Mouse (Mus musculus) intestine, embryonic 14.5 days (tissue): Measurements from ENCODE around the gene Clp1. TPM values are rescaled to one million over a fixed set of nuclear protein-coding genes. Genes with fewer than 3 reads are reported as not detected.

Source experiments
- ATAC-seq: fragments of 200-750 bp; cut with Nextera tagmentation; replicated peaks from 2 replicates; pipeline ENCODE4 v1.8.0; 2017; ENCODE audit warnings: low read depth, moderate number of reproducible peaks, moderate TSS enrichment, moderate library complexity; ENCODE audit not compliant: low FRiP score, low TSS enrichment
- DNase-seq: peaks from one replicate; pipeline ENCODE4 v3.0.0-alpha.2; 2018; ENCODE audit warnings: low spot score
- H3K27ac ChIP-seq: fragments of 300-500 bp; sonication (generic); 2 replicates; pipeline ENCODE4 v1.5.1; 2014; ENCODE audit warnings: low read depth, mild to moderate bottlenecking, control low read depth
- H3K27me3 ChIP-seq: fragments of 300-500 bp; sonication (generic); replicated peaks from 2 replicates; pipeline ENCODE4 v1.6.1; 2014; ENCODE audit warnings: low read length, control low read depth; ENCODE audit not compliant: control insufficient read depth, insufficient read depth
- H3K36me3 ChIP-seq: fragments of 300-500 bp; sonication (generic); 2 replicates; pipeline ENCODE4 v1.6.1; 2014; ENCODE audit warnings: low read length, control low read depth; ENCODE audit not compliant: control insufficient read depth, insufficient read depth
- H3K4me1 ChIP-seq: fragments of 300-500 bp; sonication (generic); replicated peaks from 2 replicates; pipeline ENCODE4 v1.6.1; 2014; ENCODE audit warnings: low read length, control low read depth, mixed read lengths; ENCODE audit not compliant: control insufficient read depth, insufficient read depth
- H3K4me2 ChIP-seq: fragments of 300-500 bp; sonication (generic); 2 replicates; pipeline ENCODE4 v1.6.1; 2014; ENCODE audit warnings: low read length
- H3K4me3 ChIP-seq: fragments of 300-500 bp; sonication (generic); 2 replicates; pipeline ENCODE4 v1.5.1; 2014; ENCODE audit warnings: low read depth, low read length, control low read depth, mixed read lengths
- H3K9ac ChIP-seq: fragments of 300-500 bp; sonication (generic); 2 replicates; pipeline ENCODE4 v1.6.1; 2014; ENCODE audit warnings: mild to moderate bottlenecking, low read length
- H3K9me3 ChIP-seq: fragments of 300-500 bp; sonication (generic); 2 replicates; pipeline ENCODE4 v1.6.1; 2016; ENCODE audit warnings: low read length, control low read depth; ENCODE audit not compliant: control insufficient read depth
- WGBS: fragments of 180-500 bp; shearing (Covaris S2); extraction: QIAGEN DNeasy Blood & Tissue Kit; methylation state at CpG from one replicate; pipeline ENCODE4 v1.1.7; 2014; 5-methylcytosine and 5-hydroxymethylcytosine counted together
- polyA plus RNA-seq: library from polyadenylated mRNA; unstranded; fragments of >200 nt; fragmentation: Nextera tagmentation; extraction: Ambion mirVana; gene quantifications from 2 replicates; pipeline ENCODE4 v1.2.1, GENCODE M21; 2014

Clp1 gene
- polyA plus RNA-seq, 1 experiment from 2014 or later: 25.7 TPM

- no peaks in the 10 kb centered on the region for H3K9me3 ChIP-seq
- H3K4me1 ChIP-seq: no peaks in the 10 kb centered on the region
- no peak overlapping the region for H3K4me2 ChIP-seq
- no peak overlapping the region for H3K4me3 ChIP-seq
- H3K9ac ChIP-seq: no peak overlapping the region
- H3K27ac ChIP-seq: no peak overlapping the region
- DNase-seq (no peak), ATAC-seq (no peak)
- 0 out of 2 replicates have a peak, but pooled peaks cover 5% of the 10 kb centered on the region for H3K36me3 ChIP-seq
- no peaks in the 10 kb centered on the region for H3K27me3 ChIP-seq
- 91% methylated on average over 1 of the region's 1 CpGs for WGBS
These were observed 34.7 kb upstream of the Clp1 start for GRCm38 (mm10) chr2:84761840-84762239.

- no peaks in the 10 kb centered on the region for H3K9me3 ChIP-seq
- H3K27ac ChIP-seq: no peak overlapping the region
- WGBS: 80% methylated on average over 3 of the region's 3 CpGs
- H3K27me3 ChIP-seq: no peaks in the 10 kb centered on the region
- H3K36me3 ChIP-seq: 0 out of 2 replicates have a peak, but pooled peaks cover 3% of the 10 kb centered on the region
- no peak for ATAC-seq
- H3K4me3 ChIP-seq: no peak overlapping the region
- H3K9ac ChIP-seq: no peak overlapping the region
- no peak overlapping the region for H3K4me2 ChIP-seq
- H3K4me1 ChIP-seq: no peaks in the 10 kb centered on the region
- no peak for DNase-seq
These were observed 34.2 kb upstream of the Clp1 start for GRCm38 (mm10) chr2:84761309-84761708.

DNA sequence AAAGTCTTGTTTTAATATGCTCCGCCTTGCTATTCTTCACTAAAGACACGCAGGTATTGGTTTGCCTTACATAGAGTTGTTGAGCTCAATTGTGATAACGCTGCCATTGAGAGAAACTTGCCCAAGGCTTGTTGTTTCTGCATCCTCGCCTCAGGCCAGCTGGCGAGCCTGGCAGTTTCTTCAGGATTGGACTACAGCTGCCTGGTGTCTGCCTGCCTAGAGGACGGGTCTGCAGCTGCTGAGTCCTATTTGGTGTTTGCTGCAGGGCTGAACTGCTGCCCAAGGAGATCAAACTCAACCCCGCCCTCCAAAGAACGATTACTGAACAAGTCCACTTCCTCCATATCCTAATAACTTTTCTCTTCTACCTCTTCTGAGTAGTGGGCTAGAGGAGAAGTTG is 33.6 kb upstream of the Clp1 start:
- Histone ChIP-seq H3K27me3 (no peaks in the 10 kb centered on the region), H3K4me3 (no peak overlapping the region), H3K36me3 (0 out of 2 replicates have a peak, but pooled peaks cover 3% of the 10 kb centered on the region), H3K27ac (no peak overlapping the region), H3K9ac (no peak overlapping the region), H3K9me3 (no peaks in the 10 kb centered on the region), H3K4me1 (no peaks in the 10 kb centered on the region), H3K4me2 (no peak overlapping the region)
- DNase-seq (no peak), ATAC-seq (no peak)
- WGBS: 69% methylated on average over 8 of the region's 8 CpGs

DNA sequence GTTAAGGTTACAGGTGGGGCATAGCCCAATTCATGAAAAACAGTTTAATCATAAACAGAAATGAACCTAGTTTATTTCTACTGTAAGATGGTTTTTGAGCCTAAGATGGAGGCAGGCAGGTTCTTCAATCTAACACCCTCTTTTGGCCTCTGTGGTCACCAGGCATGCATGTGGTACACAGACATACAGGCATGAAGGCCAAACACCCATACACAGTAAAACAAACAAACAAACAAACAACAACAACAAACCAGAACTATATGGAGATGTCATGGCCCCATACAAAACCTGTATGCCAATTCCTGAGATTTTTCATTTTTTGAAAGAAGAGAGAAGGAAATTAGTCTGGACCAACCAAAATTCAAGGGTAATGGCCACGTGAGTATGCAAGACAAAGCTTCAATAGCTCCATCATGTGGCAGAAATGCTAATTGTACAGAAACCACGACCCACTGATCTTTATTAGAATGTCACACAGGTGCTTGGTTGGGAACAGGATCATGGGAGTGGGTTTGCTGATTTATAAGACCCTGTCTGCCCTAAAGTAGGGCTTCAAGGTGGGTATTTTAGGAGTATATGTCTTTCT is 31.5 kb upstream of the Clp1 start:
- 0% methylated on average over 2 of the region's 2 CpGs for WGBS
- Histone ChIP-seq H3K27me3 (no peaks in the 10 kb centered on the region), H3K9ac (no peak overlapping the region), H3K4me2 (no peak overlapping the region), H3K27ac (no peak overlapping the region), H3K4me1 (no peaks in the 10 kb centered on the region), H3K9me3 (no peaks in the 10 kb centered on the region), H3K36me3 (no peaks in the 10 kb centered on the region), H3K4me3 (no peak overlapping the region)
- DNase-seq (no peak), ATAC-seq (no peak; the same call in 1 of the 2 replicates)

- no peak for ATAC-seq
- H3K9ac ChIP-seq: no peak overlapping the region
- H3K9me3 ChIP-seq: no peaks in the 10 kb centered on the region
- no peaks in the 10 kb centered on the region for H3K36me3 ChIP-seq
- H3K27me3 ChIP-seq: no peaks in the 10 kb centered on the region
- H3K4me2 ChIP-seq: no peak overlapping the region
- H3K4me1 ChIP-seq: no peaks in the 10 kb centered on the region
- 63% methylated on average over 7 of the region's 7 CpGs for WGBS
- no peak for DNase-seq
- H3K27ac ChIP-seq: no peak overlapping the region
- H3K4me3 ChIP-seq: no peak overlapping the region
These were observed 30.0 kb upstream of the Clp1 start for GRCm38 (mm10) chr2:84757026-84757682.

DNA sequence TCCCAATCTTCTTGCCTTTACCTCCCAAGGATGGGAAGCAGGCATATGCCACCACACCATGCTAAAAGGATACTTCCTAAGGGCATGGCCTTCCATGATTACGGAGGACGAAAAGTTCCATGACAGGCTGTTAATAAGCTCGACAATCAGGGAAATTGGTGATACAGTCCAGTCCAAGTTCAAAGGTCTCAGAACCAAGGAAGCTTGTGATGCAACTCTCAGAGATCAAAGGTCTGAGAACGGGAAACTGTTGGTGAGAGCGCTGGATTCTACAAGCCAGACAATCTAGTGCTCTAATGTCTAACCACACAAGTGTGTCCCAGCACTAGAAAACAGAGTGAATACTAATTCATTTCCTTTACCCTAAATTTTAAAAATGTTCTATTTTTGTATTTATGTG is 29.1 kb upstream of the Clp1 start:
- H3K4me3 ChIP-seq: no peak overlapping the region
- no peaks in the 10 kb centered on the region for H3K9me3 ChIP-seq
- DNase-seq (no peak), ATAC-seq (no peak)
- no peaks in the 10 kb centered on the region for H3K4me1 ChIP-seq
- no peaks in the 10 kb centered on the region for H3K36me3 ChIP-seq
- 79% methylated on average over 5 of the region's 5 CpGs for WGBS
- H3K4me2 ChIP-seq: no peak overlapping the region
- H3K9ac ChIP-seq: no peak overlapping the region
- no peak overlapping the region for H3K27ac ChIP-seq
- no peaks in the 10 kb centered on the region for H3K27me3 ChIP-seq

- H3K4me2 ChIP-seq: no peak overlapping the region
- DNase-seq (no peak), ATAC-seq (no peak)
- no peaks in the 10 kb centered on the region for H3K9me3 ChIP-seq
- no peak overlapping the region for H3K9ac ChIP-seq
- H3K27ac ChIP-seq: no peak overlapping the region
- WGBS: 59% methylated on average over 6 of the region's 6 CpGs
- no peaks in the 10 kb centered on the region for H3K27me3 ChIP-seq
- no peaks in the 10 kb centered on the region for H3K36me3 ChIP-seq
- H3K4me1 ChIP-seq: no peaks in the 10 kb centered on the region
- no peak overlapping the region for H3K4me3 ChIP-seq
These were observed 23.0 kb upstream of the Clp1 start for GRCm38 (mm10) chr2:84750115-84750514.

- WGBS: under 1% methylated on average over 10 of the region's 10 CpGs
- Histone ChIP-seq H3K9me3 (no peaks in the 10 kb centered on the region), H3K4me1 (peaks cover 23% of the 10 kb centered on the region), H3K4me3 (peak overlapping the region; percentile 97), H3K36me3 (peaks cover 14% of the 10 kb centered on the region), H3K27me3 (no peaks in the 10 kb centered on the region), H3K4me2 (peak overlapping the region; percentile 93), H3K27ac (peak overlapping the region; percentile 100), H3K9ac (peak overlapping the region; percentile 100)
- DNase-seq (no peak), ATAC-seq (peak; percentile 46)
These were observed 17.0 kb upstream of the Clp1 start for GRCm38 (mm10) chr2:84744126-84744525.

GRCm38 (mm10) chr2:84743561-84743960 is 16.4 kb upstream of the Clp1 start, which contains the start of gene Gm19426:
TSS of gene Gm19426 (minus strand) at chr2:84743655.
- WGBS: under 1% methylated on average over 25 of the region's 25 CpGs
- Histone ChIP-seq H3K9ac (peak within 1 kb of the TSS; percentile 100), H3K27ac (peak within 1 kb of the TSS; percentile 100), H3K4me1 (peaks cover 28% of the 10 kb centered on the region), H3K9me3 (no peaks in the 10 kb centered on the region), H3K4me2 (peak within 1 kb of the TSS; percentile 93), H3K4me3 (peak within 1 kb of the TSS; percentile 97), H3K36me3 (peaks cover 14% of the 10 kb centered on the region), H3K27me3 (no peaks in the 10 kb centered on the region)
- ATAC-seq (peak; percentile 89), DNase-seq (peak; percentile 89)
